Mouse (Mus musculus) E14TG2a.4 (cell line): ENCODE measurements around the gene Lce1g.

Experiments used
- CTCF ChIP-seq: conservative IDR thresholded peaks from 2 replicates; pipeline ENCODE4 v1.5.1; 2014; ENCODE audit warnings: low read length
- NANOG ChIP-seq: IDR thresholded peaks from 2 replicates; pipeline ENCODE4 v1.6.1; 2014; ENCODE audit warnings: borderline replicate concordance, low read length, mixed read lengths

GRCm38 (mm10) chr3:92738996-92739395 lies 13.1 kb downstream of the Lce1g start, which contains the start of gene Gm38119:
- TF ChIP-seq CTCF (no peak), NANOG (no peak)
